Mouse (Mus musculus) thymus, adult 2 months (tissue): ENCODE measurements at regions not wholly inside any gene's neighbourhood (a gene's known extent, or its start where the extent isn't known, plus 50 kb on each side); places are given as distances from the start of the nearest gene placed in this dataset.
A peak's percentile ranks its signal among the peaks of the same experiment; 100 is the strongest.

Experiments used
- DNase-seq: peaks from one replicate; pipeline ENCODE4 v3.0.0; 2021
- H3K27ac ChIP-seq: fragments of 200-500 bp; 2 replicates; pipeline ENCODE4 v1.5.1; 2012; ENCODE audit warnings: low read length, control low read depth; ENCODE audit not compliant: control insufficient read depth, insufficient read depth
- H3K27me3 ChIP-seq: fragments of 200-500 bp; 2 replicates; pipeline ENCODE4 v1.6.1; 2012; ENCODE audit warnings: mild to moderate bottlenecking, low read length, moderate library complexity, mixed read lengths; ENCODE audit not compliant: control insufficient read depth, insufficient read depth
- H3K36me3 ChIP-seq: fragments of 200-500 bp; 2 replicates; pipeline ENCODE4 v1.6.1; 2012; ENCODE audit warnings: mild to moderate bottlenecking, low read length, moderate library complexity; ENCODE audit not compliant: control insufficient read depth, insufficient read depth
- H3K4me1 ChIP-seq: fragments of 200-500 bp; replicated peaks from 2 replicates; pipeline ENCODE4 v1.6.1; 2012; ENCODE audit warnings: low read length; ENCODE audit not compliant: control insufficient read depth, insufficient read depth
- H3K4me3 ChIP-seq: fragments of 200-500 bp; 2 replicates; pipeline ENCODE4 v1.5.1; 2012; ENCODE audit warnings: mild to moderate bottlenecking, low read length, control low read depth, moderate library complexity; ENCODE audit not compliant: control insufficient read depth, insufficient read depth
- CTCF ChIP-seq: fragments of 200-500 bp; IDR thresholded peaks from 2 replicates; pipeline ENCODE4 v1.5.1; 2012; ENCODE audit warnings: mild to moderate bottlenecking, control low read depth, low read length, moderate library complexity, borderline replicate concordance; ENCODE audit not compliant: control insufficient read depth, poor library complexity, insufficient read depth; ENCODE audit errors: extremely low read depth
- POLR2A ChIP-seq: fragments of 200-500 bp; IDR thresholded peaks from 2 replicates; pipeline ENCODE4 v1.6.1; 2012; ENCODE audit warnings: mild to moderate bottlenecking, low read length, control low read depth, moderate library complexity; ENCODE audit not compliant: control insufficient read depth, poor library complexity, insufficient read depth; ENCODE audit errors: extremely low read depth
- WGBS: fragments of 180-500 bp; shearing (Covaris S2); methylation state at CpG from one replicate; pipeline ENCODE4 v1.1.7; 2018; 5-methylcytosine and 5-hydroxymethylcytosine counted together

GRCm38 (mm10) chr9:113457169-113457850 lies 250.7 kb downstream of the Pdcd6ip start:
- H3K4me1 ChIP-seq, result no peaks in the 10 kb centered on the region
- no peak overlapping the region for H3K27ac ChIP-seq
- no peak overlapping the region for H3K4me3 ChIP-seq
- no peak for DNase-seq
- 85% methylated on average over 13 of the region's 13 CpGs for WGBS
- TF ChIP-seq POLR2A, result no peak
- no peak for TF ChIP-seq CTCF
- no peaks in the 10 kb centered on the region for H3K27me3 ChIP-seq
- H3K36me3 ChIP-seq, result no peaks in the 10 kb centered on the region

GRCm38 (mm10) chr9:113455577-113455976 lies 252.5 kb downstream of the Pdcd6ip start:
- H3K27ac ChIP-seq, result no peak overlapping the region
- H3K4me3 ChIP-seq, result no peak overlapping the region
- no peaks in the 10 kb centered on the region for H3K27me3 ChIP-seq
- TF ChIP-seq POLR2A (no peak), CTCF (no peak)
- H3K36me3 ChIP-seq, result no peaks in the 10 kb centered on the region
- no peak for DNase-seq
- 88% methylated on average over 5 of the region's 5 CpGs for WGBS
- no peaks in the 10 kb centered on the region for H3K4me1 ChIP-seq

- no peak overlapping the region for H3K27ac ChIP-seq
- 71% methylated on average over 3 of the region's 3 CpGs for WGBS
- H3K27me3 ChIP-seq, result no peaks in the 10 kb centered on the region
- H3K36me3 ChIP-seq, result no peaks in the 10 kb centered on the region
- no peak for DNase-seq
- H3K4me3 ChIP-seq, result no peak overlapping the region
- no peaks in the 10 kb centered on the region for H3K4me1 ChIP-seq
- TF ChIP-seq CTCF (no peak), POLR2A (no peak)
Observed at GRCm38 (mm10) chr9:113453231-113453630, 254.8 kb downstream of the Pdcd6ip start.

GRCm38 (mm10) chr9:113441770-113442411 lies 266.2 kb downstream of the Pdcd6ip start:
- TF ChIP-seq POLR2A, result no peak
- TF ChIP-seq CTCF, result peak; percentile 83; the same call in 1 of the 2 replicates
- no peaks in the 10 kb centered on the region for H3K36me3 ChIP-seq
- H3K27me3 ChIP-seq, result no peaks in the 10 kb centered on the region
- no peaks in the 10 kb centered on the region for H3K4me1 ChIP-seq
- H3K27ac ChIP-seq, result no peak overlapping the region
- 7% methylated on average over 21 of the region's 21 CpGs for WGBS
- peak; percentile 45 for DNase-seq
- 0 out of 2 replicates have a peak overlapping the region, but pooled peaks have one; percentile 7 for H3K4me3 ChIP-seq

- Histone ChIP-seq H3K4me1 (no peaks in the 10 kb centered on the region), H3K27me3 (no peaks in the 10 kb centered on the region), H3K4me3 (no peak overlapping the region), H3K36me3 (no peaks in the 10 kb centered on the region), H3K27ac (no peak overlapping the region)
- no peak for DNase-seq
- TF ChIP-seq POLR2A (no peak), CTCF (no peak)
- WGBS, result 79% methylated on average over 7 of the region's 7 CpGs
Observed at GRCm38 (mm10) chr9:113438394-113438793, 269.7 kb downstream of the Pdcd6ip start.

DNA sequence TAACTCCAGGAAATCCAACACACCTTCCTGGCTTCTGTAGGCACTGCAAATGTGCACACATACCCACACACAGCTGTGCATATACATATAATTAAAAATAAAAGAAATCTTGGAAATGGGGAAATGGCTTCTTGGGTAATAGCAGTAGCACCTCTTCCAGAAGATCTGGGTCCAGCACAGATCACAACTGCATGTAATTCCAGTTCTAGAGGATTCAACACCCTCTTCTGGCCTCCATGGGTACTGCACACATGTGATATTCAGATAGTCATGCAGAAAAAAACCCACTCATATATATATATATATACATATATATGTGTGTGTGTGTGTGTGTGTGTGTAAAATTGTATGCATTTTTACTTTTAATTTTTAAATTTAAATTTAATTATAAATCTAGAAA lies 272.1 kb downstream of the Pdcd6ip start:
- no peaks in the 10 kb centered on the region for H3K36me3 ChIP-seq
- H3K27ac ChIP-seq, result no peak overlapping the region
- H3K27me3 ChIP-seq, result no peaks in the 10 kb centered on the region

DNA sequence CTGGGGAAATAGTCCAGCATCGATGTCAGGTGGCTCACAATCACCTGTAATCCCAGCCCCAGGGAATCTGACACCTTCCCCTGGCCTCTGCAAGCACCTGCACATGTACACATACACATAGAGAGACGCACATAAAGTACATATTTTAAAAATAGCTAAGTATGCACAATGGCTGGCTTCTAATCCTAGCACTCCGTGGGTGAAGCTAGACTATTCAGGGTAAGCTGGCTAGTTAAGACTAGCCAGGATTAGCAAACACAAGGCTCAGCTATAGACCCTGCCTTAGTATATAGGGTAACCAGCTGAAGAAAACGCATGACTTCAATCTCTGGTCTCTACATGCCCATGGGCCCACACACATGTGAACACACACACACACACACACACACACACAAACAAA lies 274.6 kb downstream of the Pdcd6ip start:
- H3K36me3 ChIP-seq, result no peaks in the 10 kb centered on the region
- WGBS, result 85% methylated on average over 4 of the region's 4 CpGs
- TF ChIP-seq POLR2A (no peak), CTCF (no peak)
- H3K27me3 ChIP-seq, result no peaks in the 10 kb centered on the region
- no peak overlapping the region for H3K27ac ChIP-seq
- DNase-seq, result no peak
- no peaks in the 10 kb centered on the region for H3K4me1 ChIP-seq
- no peak overlapping the region for H3K4me3 ChIP-seq

More for the DNA sequence above, 272.1 kb downstream of the Pdcd6ip start:
- H3K4me3 ChIP-seq, result no peak overlapping the region
- no peak for TF ChIP-seq POLR2A
- TF ChIP-seq CTCF, result no peak
- no peaks in the 10 kb centered on the region for H3K4me1 ChIP-seq
- DNase-seq, result no peak
